Comparison of ENCODE assay signal across 7 mouse cellular contexts in genomic region chr19:42086166-42086565, GRCm38 (mm10). TPM values are rescaled to one million over a fixed set of nuclear protein-coding genes. Genes with fewer than 3 reads are reported as not detected.
DNase-seq lines count a peak whose midpoint lies in the region; ATAC-seq lines count a peak whose summit lies in the region.

Gene Morn4 (minus strand): TSS chr19:42086357.

- H3K9ac ChIP-seq in intestine, embryonic 14.5 days (ENCODE audit: low read length) = peak within 1 kb of the TSS; percentile 53

- H3K9me3 ChIP-seq in intestine, embryonic 14.5 days (ENCODE audit: control insufficient read depth, low read length) = no peaks in the 10 kb centered on the region

- intact Hi-C loops in gastrocnemius, postnatal 36 days (cut with DNase I) = no loop called here
- intact Hi-C loops in left cerebral cortex, postnatal 10 days (cut with DNase I) = no loop called here

- DNase-seq in adrenal gland, postnatal 25 days = peak; percentile 87
- peak; percentile 97 for DNase-seq in embryo, embryonic 10.5 days (ENCODE audit: low spot score)
- peak; percentile 35 to 57 for DNase-seq in gastrocnemius, postnatal 36 days
- DNase-seq in intestine, embryonic 14.5 days (ENCODE audit: low spot score) = peak; percentile 93
- peak; percentile 94 to 95 for DNase-seq in left cerebral cortex, postnatal 10 days (ENCODE audit: extremely low spot score in 1 of 2, low spot score in 2 of 2)
- peak; percentile 92 for DNase-seq in right cerebral cortex, postnatal 4 days

- peak; percentile 73 for ATAC-seq in intestine, embryonic 14.5 days (replicated peaks; ENCODE audit: low FRiP score, low TSS enrichment, low read depth)
- ATAC-seq in megakaryocyte-erythroid progenitor cell, adult 5-6 weeks (replicated peaks; ENCODE audit: low FRiP score, low TSS enrichment, poor library complexity, severe bottlenecking) = peak; percentile 58

- no peak within 1 kb of the TSS for H3K27ac ChIP-seq in intestine, embryonic 14.5 days (ENCODE audit: low read depth)

- no peaks in the 10 kb centered on the region for H3K36me3 ChIP-seq in intestine, embryonic 14.5 days (ENCODE audit: control insufficient read depth, insufficient read depth, low read length)

- under 1% methylated on average over 21 of the region's 21 CpGs for WGBS in intestine, embryonic 14.5 days

- H3K4me3 ChIP-seq in intestine, embryonic 14.5 days (ENCODE audit: low read depth, low read length) = peak within 1 kb of the TSS; percentile 76

- H3K4me2 ChIP-seq in intestine, embryonic 14.5 days (ENCODE audit: low read length) = peak within 1 kb of the TSS; percentile 94

- H3K27me3 ChIP-seq in intestine, embryonic 14.5 days (replicated peaks; ENCODE audit: control insufficient read depth, insufficient read depth, low read length) = no peaks in the 10 kb centered on the region

- H3K4me1 ChIP-seq in intestine, embryonic 14.5 days (replicated peaks; ENCODE audit: control insufficient read depth, insufficient read depth, low read length) = peaks cover 20% of the 10 kb centered on the region

RNA-seq across cellular contexts. Expression of gene Morn4, which starts in this region (rescaled TPM):
- total RNA-seq in adrenal gland, postnatal 25 days (2021) = 6.6 and 10.1 TPM in 2 replicates
- 1 to 10 TPM; 2.1 to 2.6 TPM for total RNA-seq in gastrocnemius, postnatal 36 days (2021)
- polyA plus RNA-seq in intestine, embryonic 14.5 days (2014; fragmentation: Nextera tagmentation; extraction: Ambion mirVana) = 24.2 and 26.7 TPM in 2 replicates
- total RNA-seq in left cerebral cortex, postnatal 10 days (2021) = 10 to 100 TPM; 71.3 to 73.3 TPM
- 2.1 TPM in 1 of 2 replicates, not detected in the other for total RNA-seq in megakaryocyte-erythroid progenitor cell, adult 5-6 weeks (2014; fragmentation: Nextera tagmentation)
- total RNA-seq in megakaryocyte-erythroid progenitor cell, adult 5-6 weeks (2017) = 0.53 and 0.85 TPM in 2 replicates

Comparison
In these comparisons a context has a peak if more than half of its experiments do, and no peak if none do; other contexts are left out.
1. DNase-seq: peak in every context shown above with its lines; median percentile 97 in embryo, embryonic 10.5 days; 94 in left cerebral cortex, postnatal 10 days; 93 in intestine, embryonic 14.5 days; 92 in right cerebral cortex, postnatal 4 days; 87 in adrenal gland, postnatal 25 days; 46 in gastrocnemius, postnatal 36 days.